23 mouse cellular contexts compared by ENCODE assay signal in the genomic region with DNA sequence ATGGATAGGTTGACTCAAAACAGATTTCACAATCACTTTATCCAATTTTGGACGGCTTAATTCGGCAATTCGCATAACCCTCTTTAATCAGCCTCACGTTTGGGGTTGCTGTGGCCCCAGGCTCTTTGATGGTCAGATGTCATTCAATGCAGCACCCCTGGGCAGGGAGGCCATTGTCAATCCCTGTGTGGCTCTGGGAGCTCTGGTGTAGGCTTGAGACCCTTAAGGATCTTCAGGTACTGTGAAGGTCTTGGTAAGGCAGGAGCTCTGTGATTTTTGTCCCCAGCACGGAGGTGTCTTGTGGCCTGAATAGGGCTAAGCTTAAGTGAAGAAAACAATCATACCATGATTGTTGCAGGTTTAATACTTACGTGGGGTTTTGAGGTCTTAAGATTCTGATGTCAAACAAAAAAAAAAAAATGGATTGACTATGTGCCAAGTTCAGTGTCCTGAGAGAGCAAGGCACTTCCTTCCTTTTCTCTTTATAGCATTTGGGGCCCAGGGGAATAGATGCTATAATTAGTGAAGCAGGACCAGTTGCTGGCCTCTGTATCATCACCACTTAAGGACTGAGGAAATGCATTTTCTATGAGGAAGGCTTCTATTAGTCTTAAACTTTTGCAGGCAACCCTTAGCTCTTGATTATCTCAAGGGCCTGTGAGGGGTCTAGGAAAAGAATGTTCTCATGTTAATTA.
DNase-seq lines count a peak whose midpoint lies in the region; ATAC-seq and TF ChIP-seq lines count a peak whose summit lies in the region.
"Had no signal": no experiment of that assay in that cellular context is flagged by ENCODE, and none has a peak within 500 bp of the region (broad histone marks: within the 10 kb centered on the region; RNA-seq: fewer than 3 reads in every experiment).

No protein-coding gene starts in this region.

- 67% methylated on average over 6 of the region's 6 CpGs for WGBS in heart, adult 2 months
- 64% methylated on average over 6 of the region's 6 CpGs for WGBS in heart, embryonic 12.5 days
- WGBS in kidney, embryonic 15.5 days, result 82% methylated on average over 6 of the region's 6 CpGs
- 71% methylated on average over 6 of the region's 6 CpGs for WGBS in hindbrain, embryonic 16.5 days

- no peak overlapping the region for H3K4me2 ChIP-seq in heart, embryonic 12.5 days
- H3K4me2 ChIP-seq in kidney, embryonic 15.5 days, result no peak overlapping the region
- H3K4me2 ChIP-seq in hindbrain, embryonic 16.5 days (ENCODE audit: low read length), result no peak overlapping the region
- H3K4me2 ChIP-seq: forebrain, embryonic 13.5 days; heart, embryonic 15.5 days; hindbrain, embryonic 13.5 days; limb, embryonic 13.5 days; liver, embryonic 15.5 days; midbrain, embryonic 12.5 days; neural tube, embryonic 13.5 days; stomach, embryonic 15.5 days had no signal

- H3K79me2 ChIP-seq in heart, adult 2 months (replicated peaks; ENCODE audit: control insufficient read depth, insufficient read depth, low read length), result no peaks in the 10 kb centered on the region

- peaks cover 3% of the 10 kb centered on the region for H3K36me3 ChIP-seq in heart, adult 2 months (ENCODE audit: control insufficient read depth, insufficient read depth, low read length)
- no peaks in the 10 kb centered on the region for H3K36me3 ChIP-seq in heart, embryonic 12.5 days
- no peaks in the 10 kb centered on the region for H3K36me3 ChIP-seq in kidney, embryonic 15.5 days
- H3K36me3 ChIP-seq in hindbrain, embryonic 16.5 days (ENCODE audit: control insufficient read depth, insufficient read depth, low read length), result no peaks in the 10 kb centered on the region
- H3K36me3 ChIP-seq: heart, embryonic 15.5 days; hindbrain, embryonic 13.5 days; limb, embryonic 13.5 days; liver, embryonic 15.5 days; midbrain, embryonic 12.5 days; neural tube, embryonic 13.5 days; stomach, embryonic 15.5 days had no signal

- no peaks in the 10 kb centered on the region for H3K27me3 ChIP-seq in heart, adult 2 months (ENCODE audit: control insufficient read depth, insufficient read depth, low read length)
- no peaks in the 10 kb centered on the region for H3K27me3 ChIP-seq in heart, embryonic 12.5 days (replicated peaks)
- no peaks in the 10 kb centered on the region for H3K27me3 ChIP-seq in kidney, embryonic 15.5 days
- no peaks in the 10 kb centered on the region for H3K27me3 ChIP-seq in hindbrain, embryonic 16.5 days (replicated peaks; ENCODE audit: control insufficient read depth, insufficient read depth, low read length)
- H3K27me3 ChIP-seq: forebrain, embryonic 13.5 days; heart, embryonic 15.5 days; hindbrain, embryonic 13.5 days; limb, embryonic 13.5 days; liver, embryonic 15.5 days; midbrain, embryonic 12.5 days; neural tube, embryonic 13.5 days; Patski; stomach, embryonic 15.5 days had no signal

- TF ChIP-seq EP300 in heart, adult 2 months (IDR thresholded peaks at IDR 0.05; ENCODE audit: insufficient read depth, low read depth, low read length), result no peak

- ATAC-seq in heart, embryonic 12.5 days (ENCODE audit: insufficient number of reproducible peaks, low FRiP score), result no peak
- ATAC-seq in kidney, embryonic 15.5 days (replicated peaks; ENCODE audit: low FRiP score), result no peak
- no peak for ATAC-seq in hindbrain, embryonic 16.5 days
- ATAC-seq: forebrain, embryonic 13.5 days; Patski had no signal

- peaks cover 10% of the 10 kb centered on the region for H3K4me1 ChIP-seq in heart, adult 2 months (ENCODE audit: control insufficient read depth, insufficient read depth, low read length)
- H3K4me1 ChIP-seq in heart, embryonic 12.5 days (replicated peaks), result peaks cover 39% of the 10 kb centered on the region
- H3K4me1 ChIP-seq in kidney, embryonic 15.5 days, result 0 out of 2 replicates have a peak, but pooled peaks cover 7% of the 10 kb centered on the region
- peaks cover 20% of the 10 kb centered on the region for H3K4me1 ChIP-seq in brown adipose tissue, adult 24 weeks (ENCODE audit: control insufficient read depth, insufficient read depth, insufficient read length, low read length)
- no peaks in the 10 kb centered on the region for H3K4me1 ChIP-seq in hindbrain, embryonic 16.5 days (ENCODE audit: control insufficient read depth, insufficient read depth, low read depth, low read length)
- H3K4me1 ChIP-seq: forebrain, embryonic 13.5 days; hindbrain, embryonic 13.5 days; liver, embryonic 15.5 days; midbrain, embryonic 12.5 days; stomach, embryonic 15.5 days had no signal

- TF ChIP-seq CTCF in heart, adult 2 months (IDR thresholded peaks at IDR 0.05), result no peak

- H3K27ac ChIP-seq in heart, adult 2 months, result peak overlapping the region; percentile 70
- no peak overlapping the region for H3K27ac ChIP-seq in heart, embryonic 12.5 days (ENCODE audit: poor library complexity, severe bottlenecking)
- no peak overlapping the region for H3K27ac ChIP-seq in kidney, embryonic 15.5 days
- H3K27ac ChIP-seq in brown adipose tissue, adult 24 weeks (replicated peaks; ENCODE audit: low read depth, low read length), result peak overlapping the region; percentile 99
- H3K27ac ChIP-seq in hindbrain, embryonic 16.5 days (ENCODE audit: low read depth, low read length), result no peak overlapping the region
- H3K27ac ChIP-seq: forebrain, embryonic 13.5 days; heart, embryonic 15.5 days; hindbrain, embryonic 13.5 days; limb, embryonic 13.5 days; liver, embryonic 15.5 days; midbrain, embryonic 12.5 days; neural tube, embryonic 13.5 days; stomach, embryonic 15.5 days had no signal

- no peak for TF ChIP-seq POLR2A in heart, adult 2 months (IDR thresholded peaks at IDR 0.05; ENCODE audit: insufficient read depth, low read depth, low read length)

- no peak overlapping the region for H3K9ac ChIP-seq in heart, adult 2 months (ENCODE audit: low read depth, low read length)
- H3K9ac ChIP-seq in heart, embryonic 12.5 days, result no peak overlapping the region
- H3K9ac ChIP-seq in kidney, embryonic 15.5 days, result no peak overlapping the region
- no peak overlapping the region for H3K9ac ChIP-seq in hindbrain, embryonic 16.5 days (ENCODE audit: low read depth, low read length)
- H3K9ac ChIP-seq: forebrain, embryonic 13.5 days; heart, embryonic 15.5 days; hindbrain, embryonic 13.5 days; limb, embryonic 13.5 days; liver, embryonic 15.5 days; midbrain, embryonic 12.5 days; neural tube, embryonic 13.5 days; stomach, embryonic 15.5 days had no signal

- no peak overlapping the region for H3K4me3 ChIP-seq in heart, adult 2 months
- H3K4me3 ChIP-seq in heart, embryonic 12.5 days, result no peak overlapping the region
- H3K4me3 ChIP-seq in kidney, embryonic 15.5 days (replicated peaks), result no peak overlapping the region
- no peak overlapping the region for H3K4me3 ChIP-seq in brown adipose tissue, adult 24 weeks (ENCODE audit: insufficient read depth, low read depth, low read length)
- no peak overlapping the region for H3K4me3 ChIP-seq in hindbrain, embryonic 16.5 days (ENCODE audit: low read length)
- H3K4me3 ChIP-seq: forebrain, embryonic 13.5 days; heart, embryonic 15.5 days; hindbrain, embryonic 13.5 days; limb, embryonic 13.5 days; liver, embryonic 15.5 days; midbrain, embryonic 12.5 days; neural tube, embryonic 13.5 days; stomach, embryonic 15.5 days had no signal

- H3K9me3 ChIP-seq in heart, embryonic 12.5 days (replicated peaks), result no peaks in the 10 kb centered on the region
- no peaks in the 10 kb centered on the region for H3K9me3 ChIP-seq in kidney, embryonic 15.5 days (replicated peaks)
- no peaks in the 10 kb centered on the region for H3K9me3 ChIP-seq in hindbrain, embryonic 16.5 days (ENCODE audit: control insufficient read depth, low read length)
- H3K9me3 ChIP-seq: forebrain, embryonic 13.5 days; heart, embryonic 15.5 days; hindbrain, embryonic 13.5 days; limb, embryonic 13.5 days; liver, embryonic 15.5 days; midbrain, embryonic 12.5 days; neural tube, embryonic 13.5 days; stomach, embryonic 15.5 days had no signal

- intact Hi-C loops in heart, adult 2 months (cut with DNase I), result no loop called here
- intact Hi-C loops in heart, postnatal 10 days (cut with DNase I), result no loop called here

- DNase-seq in heart, adult 2 months, result peak in 1 of 2 experiments; percentile 36
- peak; percentile 18 for DNase-seq in kidney, postnatal 14 days
- DNase-seq in heart, postnatal 10 days, result peak; percentile 24 to 45
- no peak for DNase-seq in liver
- DNase-seq: adrenal gland, postnatal 25 days; cerebellum, adult 8-10 months; gastrocnemius, postnatal 14 days; lung, postnatal 10 days; right cerebral cortex, adult 18-20 months; thymus, adult 2 months had no signal

Comparison
In these comparisons a context has a peak if more than half of its experiments do, and no peak if none do; other contexts are left out.
1. H3K27ac ChIP-seq: peak in heart, adult 2 months (single experiment) and brown adipose tissue, adult 24 weeks (single experiment); none in heart, embryonic 12.5 days (single experiment), kidney, embryonic 15.5 days (single experiment) and hindbrain, embryonic 16.5 days (single experiment).